Mouse (Mus musculus) layer of hippocampus, postnatal 36 days (tissue): ENCODE measurements at regions not wholly inside any gene's neighbourhood (a gene's known extent, or its start where the extent isn't known, plus 50 kb on each side); places are given as distances from the start of the nearest gene placed in this dataset.

ENCODE experiments used
- DNase-seq, 2 experiments: peaks; one replicate each; pipeline ENCODE4 v3.0.0; 2022

GRCm38 (mm10) chr1:169439621-169440020 is 91.6 kb downstream of the Nuf2 start:
- DNase-seq = no peak

- no peak for DNase-seq
Measured at GRCm38 (mm10) chr1:169438006-169438405, 93.3 kb downstream of the Nuf2 start.

GRCm38 (mm10) chr1:169422408-169422807 is 108.9 kb downstream of the Nuf2 start:
- peak; percentile 48 to 49 for DNase-seq

GRCm38 (mm10) chr1:169421671-169422070 is 109.6 kb downstream of the Nuf2 start:
- no peak for DNase-seq

- DNase-seq = no peak
Measured at GRCm38 (mm10) chr1:169418665-169419045, 112.6 kb downstream of the Nuf2 start.

GRCm38 (mm10) chr1:169417979-169418664 is 113.1 kb downstream of the Nuf2 start:
- no peak for DNase-seq

- DNase-seq = no peak
Measured at GRCm38 (mm10) chr1:169416701-169417100, 114.6 kb downstream of the Nuf2 start.

GRCm38 (mm10) chr1:169408120-169408519 is 123.1 kb downstream of the Nuf2 start:
- no peak for DNase-seq

- no peak for DNase-seq
Measured at GRCm38 (mm10) chr1:169400841-169401240, 130.4 kb downstream of the Nuf2 start.

- no peak for DNase-seq
Measured at GRCm38 (mm10) chr1:169397371-169397770, 133.9 kb downstream of the Nuf2 start.

GRCm38 (mm10) chr1:169387056-169387455 is 144.2 kb downstream of the Nuf2 start:
- DNase-seq = no peak

GRCm38 (mm10) chr1:169385740-169386424 is 145.4 kb downstream of the Nuf2 start:
- DNase-seq = no peak

GRCm38 (mm10) chr1:169374686-169375085 is 156.6 kb downstream of the Nuf2 start:
- DNase-seq = no peak

GRCm38 (mm10) chr1:169368758-169369157 is 162.5 kb downstream of the Nuf2 start:
- no peak for DNase-seq

GRCm38 (mm10) chr1:169367772-169368501 is 163.3 kb downstream of the Nuf2 start:
- DNase-seq = no peak

- DNase-seq = no peak
Measured at GRCm38 (mm10) chr1:169367316-169367715, 163.9 kb downstream of the Nuf2 start.

- DNase-seq = no peak
Measured at GRCm38 (mm10) chr1:169362564-169362963, 168.7 kb downstream of the Nuf2 start.

GRCm38 (mm10) chr1:169357652-169358241 is 173.5 kb downstream of the Nuf2 start:
- DNase-seq = no peak

- DNase-seq = no peak
Measured at GRCm38 (mm10) chr1:169354021-169354420, 177.2 kb downstream of the Nuf2 start.

GRCm38 (mm10) chr1:169347692-169348091 is 183.6 kb downstream of the Nuf2 start:
- DNase-seq = no peak

- no peak for DNase-seq
Measured at GRCm38 (mm10) chr1:169346876-169347275, 184.4 kb downstream of the Nuf2 start.

- no peak for DNase-seq
Measured at GRCm38 (mm10) chr1:169341131-169341530, 190.1 kb downstream of the Nuf2 start.

- DNase-seq = no peak
Measured at GRCm38 (mm10) chr1:169338461-169338860, 192.8 kb downstream of the Nuf2 start.
